Mouse (Mus musculus) gastrocnemius, postnatal 36 days (tissue): ENCODE results near the gene Srl. TPM values are rescaled to one million over a fixed set of nuclear protein-coding genes. Genes with fewer than 3 reads are reported as not detected.
"Not testable (repeated sequence)": the region's sequence is repeated elsewhere in the genome, so short reads cannot be mapped to it uniquely, and the experiment has no call there.

ENCODE experiments used
- DNase-seq, 2 experiments: peaks; one replicate each; pipeline ENCODE4 v3.0.0; 2022
- intact Hi-C: fragments of 180-260 bp; cut with DNase I; formaldehyde crosslinking; loops from one replicate; pipeline ENCODE4 v1.15.1; 2025
- total RNA-seq, 2 experiments: library from RNA; stranded (reverse); gene quantifications; 2 replicates each; pipeline ENCODE4 v1.2.3; 2021

Srl gene
- total RNA-seq, 2 experiments from 2014 or later: 1,182 to 1,390 TPM

GRCm38 (mm10) chr16:4557085-4557484 is 15.5 kb upstream of the Srl start:
- DNase-seq: no peak
- intact Hi-C loops: no loop called here

GRCm38 (mm10) chr16:4555555-4555954 is 13.9 kb upstream of the Srl start:
- intact Hi-C loops: no loop called here
- no peak for DNase-seq

GRCm38 (mm10) chr16:4552829-4553550 is 11.4 kb upstream of the Srl start:
- peak; percentile 40 to 48 for DNase-seq
- intact Hi-C loops: no loop called here

GRCm38 (mm10) chr16:4551885-4552284 is 10.3 kb upstream of the Srl start:
- no peak for DNase-seq
- intact Hi-C loops: loop anchor here (2.0 kb wide), 1 partner anchor 55 kb away; no protein-coding TSS in a partner anchor

- intact Hi-C loops: loop anchor here (2.0 kb wide), 1 partner anchor 56 kb away; no protein-coding TSS in a partner anchor
- peak; percentile 55 to 61 for DNase-seq
These were observed 9.4 kb upstream of the Srl start for GRCm38 (mm10) chr16:4551056-4551455.

- DNase-seq: no peak
- intact Hi-C loops: loop anchor here (2.0 to 5.0 kb wide), 2 partner anchors 122 to 244 kb away; no protein-coding TSS in a partner anchor
These were observed 7.5 kb upstream of the Srl start for GRCm38 (mm10) chr16:4548953-4549688.

- no peak for DNase-seq
- intact Hi-C loops: loop anchor here (2.0 to 5.0 kb wide), 2 partner anchors 120 to 243 kb away; no protein-coding TSS in a partner anchor
These were observed 6.0 kb upstream of the Srl start for GRCm38 (mm10) chr16:4547611-4548010.

- DNase-seq: no peak
- intact Hi-C loops: loop anchor here (5.0 kb wide), 1 partner anchor 120 kb away; no protein-coding TSS in a partner anchor
These were observed 5.2 kb upstream of the Srl start for GRCm38 (mm10) chr16:4546838-4547237.

GRCm38 (mm10) chr16:4544845-4545244 is 3.2 kb upstream of the Srl start:
- DNase-seq: no peak
- intact Hi-C loops: loop anchor here (5.0 kb wide), 1 partner anchor 118 kb away; no protein-coding TSS in a partner anchor

- intact Hi-C loops: no loop called here
- no peak for DNase-seq
These were observed 1.6 kb upstream of the Srl start for GRCm38 (mm10) chr16:4543266-4543665.

- no peak for DNase-seq
- intact Hi-C loops: loop anchor here (1.0 kb wide), 1 partner anchor 53 kb away; no protein-coding TSS in a partner anchor
These were observed 689 bp upstream of the Srl start for GRCm38 (mm10) chr16:4542236-4542774.

GRCm38 (mm10) chr16:4541033-4541432 is 583 bp downstream of the Srl start:
- no peak for DNase-seq
- intact Hi-C loops: no loop called here

- intact Hi-C loops: no loop called here
- DNase-seq: no peak
These were observed 1.4 kb downstream of the Srl start for GRCm38 (mm10) chr16:4540064-4540775.

- DNase-seq: no peak
- intact Hi-C loops: no loop called here
These were observed 2.1 kb downstream of the Srl start for GRCm38 (mm10) chr16:4539521-4539920.

- intact Hi-C loops: no loop called here
- DNase-seq: no peak
These were observed 3.8 kb downstream of the Srl start for GRCm38 (mm10) chr16:4537616-4538358.

GRCm38 (mm10) chr16:4527373-4527772 is 14.2 kb downstream of the Srl start:
- intact Hi-C loops, DNase-seq: not testable (repeated sequence)

- intact Hi-C loops: no loop called here
- no peak for DNase-seq
These were observed 18.2 kb downstream of the Srl start for GRCm38 (mm10) chr16:4523313-4524004.

- intact Hi-C loops: no loop called here
- DNase-seq: peak; percentile 33 to 42
These were observed 18.7 kb downstream of the Srl start for GRCm38 (mm10) chr16:4522879-4523278.
